Mouse (Mus musculus) heart, adult 2 months (tissue): Measurements from ENCODE around the gene Unc5c. TPM values are rescaled to one million over a fixed set of nuclear protein-coding genes. Genes with fewer than 3 reads are reported as not detected.

Experiments
- DNase-seq, 2 experiments: peaks; one replicate each; pipeline ENCODE4 v3.0.0; 2021
- H3K27ac ChIP-seq: fragments of 200-600 bp; 2 replicates; pipeline ENCODE4 v1.8.1; 2022
- H3K27me3 ChIP-seq: fragments of 200-500 bp; 2 replicates; pipeline ENCODE4 v1.6.1; 2012; ENCODE audit warnings: mild to moderate bottlenecking, low read length, inconsistent platforms, mixed read lengths; ENCODE audit not compliant: control insufficient read depth, insufficient read depth
- H3K36me3 ChIP-seq: fragments of 200-500 bp; 2 replicates; pipeline ENCODE4 v1.6.1; 2012; ENCODE audit warnings: low read length, inconsistent platforms; ENCODE audit not compliant: control insufficient read depth, insufficient read depth
- H3K4me1 ChIP-seq: fragments of 200-500 bp; 2 replicates; pipeline ENCODE4 v1.6.1; 2011; ENCODE audit warnings: low read length; ENCODE audit not compliant: control insufficient read depth, insufficient read depth
- H3K4me3 ChIP-seq: fragments of 200-600 bp; 2 replicates; pipeline ENCODE4 v1.8.1; 2022
- H3K79me2 ChIP-seq: fragments of 200-500 bp; replicated peaks from 2 replicates; pipeline ENCODE4 v1.6.1; 2012; ENCODE audit warnings: mild to moderate bottlenecking, inconsistent platforms, low read length, moderate library complexity, mixed read lengths; ENCODE audit not compliant: control insufficient read depth, insufficient read depth
- H3K9ac ChIP-seq: fragments of 200-500 bp; 2 replicates; pipeline ENCODE4 v1.6.1; 2012; ENCODE audit warnings: low read depth, mild to moderate bottlenecking, control low read depth, inconsistent platforms, low read length, mixed read lengths
- CTCF ChIP-seq: fragments of 200-600 bp; IDR thresholded peaks from 2 replicates; pipeline ENCODE4 v1.8.1; 2022; ENCODE audit warnings: antibody characterized with exemption, mild to moderate bottlenecking, moderate library complexity
- EP300 ChIP-seq: fragments of 200-500 bp; IDR thresholded peaks from 2 replicates; pipeline ENCODE4 v1.6.1; 2011; ENCODE audit warnings: low read depth, low read length, control low read depth; ENCODE audit not compliant: insufficient read depth
- POLR2A ChIP-seq: fragments of 200-500 bp; IDR thresholded peaks from 2 replicates; pipeline ENCODE4 v1.6.1; 2011; ENCODE audit warnings: mild to moderate bottlenecking, low read depth, low read length, control low read depth; ENCODE audit not compliant: insufficient read depth
- WGBS: fragments of 180-500 bp; shearing (Covaris S2); methylation state at CpG from one replicate; pipeline ENCODE4 v1.1.7; 2018; 5-methylcytosine and 5-hydroxymethylcytosine counted together
- intact Hi-C: fragments of 180-260 bp; cut with DNase I; formaldehyde crosslinking; loops from one replicate; pipeline ENCODE4 v1.15.1; 2025
- polyA plus RNA-seq: library from polyadenylated mRNA; depleted of rRNA; stranded (reverse); fragments of >200 nt; gene quantifications from 2 replicates; pipeline ENCODE4 v1.2.3, GENCODE M21; 2012
- total RNA-seq, 2 experiments: library from RNA; stranded (reverse); gene quantifications; 2 replicates each; pipeline ENCODE4 v1.2.3; 2021

Unc5c gene
- total and polyA plus RNA-seq, 3 experiments: 0.25 to 0.32 (median 0.26) TPM

GRCm38 (mm10) chr3:141621496-141621895 is 156.5 kb downstream of the Unc5c start:
- Histone ChIP-seq H3K79me2 (no peaks in the 10 kb centered on the region), H3K27ac (no peak overlapping the region), H3K36me3 (no peaks in the 10 kb centered on the region), H3K4me1 (no peaks in the 10 kb centered on the region), H3K9ac (no peak overlapping the region), H3K27me3 (no peaks in the 10 kb centered on the region), H3K4me3 (no peak overlapping the region)
- 86% methylated on average over 1 of the region's 1 CpGs for WGBS
- TF ChIP-seq POLR2A (no peak), CTCF (no peak), EP300 (no peak)
- no peak for DNase-seq
- intact Hi-C loops: no loop called here

- H3K27me3 ChIP-seq: no peaks in the 10 kb centered on the region
- no peak for TF ChIP-seq CTCF
- TF ChIP-seq POLR2A: no peak
- no peak for TF ChIP-seq EP300
- no peak overlapping the region for H3K9ac ChIP-seq
- H3K4me1 ChIP-seq: no peaks in the 10 kb centered on the region
- DNase-seq: no peak
- H3K79me2 ChIP-seq: no peaks in the 10 kb centered on the region
- no peak overlapping the region for H3K27ac ChIP-seq
- H3K4me3 ChIP-seq: no peak overlapping the region
- WGBS: 62% methylated on average over 1 of the region's 1 CpGs
- no peaks in the 10 kb centered on the region for H3K36me3 ChIP-seq
- intact Hi-C loops: no loop called here
Measured at GRCm38 (mm10) chr3:141626935-141627638, 162.1 kb downstream of the Unc5c start.

- 72% methylated on average over 5 of the region's 5 CpGs for WGBS
- intact Hi-C loops: no loop called here
- no peak for TF ChIP-seq CTCF
- TF ChIP-seq POLR2A: no peak
- no peak for TF ChIP-seq EP300
Measured at GRCm38 (mm10) chr3:141627639-141627977, 162.6 kb downstream of the Unc5c start.

GRCm38 (mm10) chr3:141629431-141629830 is 164.4 kb downstream of the Unc5c start:
- no peaks in the 10 kb centered on the region for H3K27me3 ChIP-seq

More at GRCm38 (mm10) chr3:141627639-141627977, 162.6 kb downstream of the Unc5c start:
- H3K27me3 ChIP-seq: no peaks in the 10 kb centered on the region
- H3K4me3 ChIP-seq: no peak overlapping the region
- no peaks in the 10 kb centered on the region for H3K79me2 ChIP-seq
- no peak overlapping the region for H3K27ac ChIP-seq
- H3K9ac ChIP-seq: no peak overlapping the region
- no peak for DNase-seq
- no peaks in the 10 kb centered on the region for H3K4me1 ChIP-seq
- no peaks in the 10 kb centered on the region for H3K36me3 ChIP-seq

GRCm38 (mm10) chr3:141637900-141638299 is 172.9 kb downstream of the Unc5c start:
- WGBS: 24% methylated on average over 1 of the region's 1 CpGs
- Histone ChIP-seq H3K27me3 (no peaks in the 10 kb centered on the region), H3K27ac (no peak overlapping the region), H3K9ac (no peak overlapping the region), H3K36me3 (no peaks in the 10 kb centered on the region), H3K4me3 (no peak overlapping the region), H3K4me1 (no peaks in the 10 kb centered on the region), H3K79me2 (no peaks in the 10 kb centered on the region)
- no peak for DNase-seq
- intact Hi-C loops: no loop called here
- no peak for TF ChIP-seq POLR2A
- no peak for TF ChIP-seq EP300
- no peak for TF ChIP-seq CTCF

More at GRCm38 (mm10) chr3:141629431-141629830, 164.4 kb downstream of the Unc5c start:
- no peak for DNase-seq
- H3K27ac ChIP-seq: no peak overlapping the region
- H3K79me2 ChIP-seq: no peaks in the 10 kb centered on the region
- no peaks in the 10 kb centered on the region for H3K36me3 ChIP-seq
- no peaks in the 10 kb centered on the region for H3K4me1 ChIP-seq
- no peak overlapping the region for H3K4me3 ChIP-seq
- 33% methylated on average over 1 of the region's 1 CpGs for WGBS
- intact Hi-C loops: no loop called here
- H3K9ac ChIP-seq: no peak overlapping the region
- TF ChIP-seq POLR2A (no peak), EP300 (no peak), CTCF (no peak)

GRCm38 (mm10) chr3:141644264-141644663 is 179.2 kb downstream of the Unc5c start:
- Histone ChIP-seq H3K9ac (no peak overlapping the region), H3K27me3 (no peaks in the 10 kb centered on the region), H3K27ac (no peak overlapping the region), H3K79me2 (no peaks in the 10 kb centered on the region), H3K4me3 (no peak overlapping the region), H3K4me1 (no peaks in the 10 kb centered on the region), H3K36me3 (no peaks in the 10 kb centered on the region)
- TF ChIP-seq POLR2A (no peak), CTCF (no peak)
- DNase-seq: no peak
- 56% methylated on average over 5 of the region's 5 CpGs for WGBS
- intact Hi-C loops: no loop called here
